Mouse (Mus musculus): ENCODE results near the gene Apod. TPM values are rescaled to one million over a fixed set of nuclear protein-coding genes. Genes with fewer than 3 reads are reported as not detected.
"Not testable (repeated sequence)": the region's sequence is repeated elsewhere in the genome, so short reads cannot be mapped to it uniquely, and the experiment has no call there.

The Apod gene
- polyA plus RNA-seq, 1 experiment from 2014 or later, result 0.64 TPM

- 63% methylated on average over 2 of the region's 2 CpGs for WGBS
- 0 out of 2 replicates have a peak, but pooled peaks cover 5% of the 10 kb centered on the region for H3K4me1 ChIP-seq (ENCODE audit: control insufficient read depth, insufficient read depth, low read length)
- ATAC-seq (replicated peaks; ENCODE audit: extremely low read depth, insufficient read depth, low FRiP score), result no peak
- no peaks in the 10 kb centered on the region for H3K9me3 ChIP-seq (replicated peaks; ENCODE audit: control insufficient read depth, low read length)
- no peaks in the 10 kb centered on the region for H3K36me3 ChIP-seq (ENCODE audit: control insufficient read depth, insufficient read depth)
- no peak overlapping the region for H3K4me2 ChIP-seq (ENCODE audit: low read depth, low read length)
- H3K27me3 ChIP-seq (ENCODE audit: control insufficient read depth, insufficient read depth, low read length), result no peaks in the 10 kb centered on the region
- H3K9ac ChIP-seq (ENCODE audit: low read length), result no peak overlapping the region
- H3K27ac ChIP-seq (ENCODE audit: low read length), result no peak overlapping the region
- no peak overlapping the region for H3K4me3 ChIP-seq (ENCODE audit: low read length)
Measured at GRCm38 (mm10) chr16:31327891-31328290, 13.3 kb upstream of the Apod start.

GRCm38 (mm10) chr16:31327430-31327829 is 12.8 kb upstream of the Apod start:
- no peaks in the 10 kb centered on the region for H3K9me3 ChIP-seq (replicated peaks; ENCODE audit: control insufficient read depth, low read length)
- no peak overlapping the region for H3K9ac ChIP-seq (ENCODE audit: low read length)
- H3K36me3 ChIP-seq (ENCODE audit: control insufficient read depth, insufficient read depth), result no peaks in the 10 kb centered on the region
- no peak for ATAC-seq (replicated peaks; ENCODE audit: extremely low read depth, insufficient read depth, low FRiP score)
- no peak overlapping the region for H3K4me3 ChIP-seq (ENCODE audit: low read length)
- H3K4me2 ChIP-seq (ENCODE audit: low read depth, low read length), result no peak overlapping the region
- WGBS, result 66% methylated on average over 8 of the region's 8 CpGs
- no peaks in the 10 kb centered on the region for H3K27me3 ChIP-seq (ENCODE audit: control insufficient read depth, insufficient read depth, low read length)
- H3K27ac ChIP-seq (ENCODE audit: low read length), result peak overlapping the region; percentile 66
- H3K4me1 ChIP-seq (ENCODE audit: control insufficient read depth, insufficient read depth, low read length), result 0 out of 2 replicates have a peak, but pooled peaks cover 5% of the 10 kb centered on the region

GRCm38 (mm10) chr16:31326679-31327078 is 12.1 kb upstream of the Apod start:
- 52% methylated on average over 8 of the region's 8 CpGs for WGBS

GRCm38 (mm10) chr16:31325966-31326365 is 11.4 kb upstream of the Apod start:
- Histone ChIP-seq H3K9me3 (replicated peaks; ENCODE audit: control insufficient read depth, low read length) (no peaks in the 10 kb centered on the region), H3K4me2 (ENCODE audit: low read depth, low read length) (no peak overlapping the region), H3K4me3 (ENCODE audit: low read length) (no peak overlapping the region), H3K36me3 (ENCODE audit: control insufficient read depth, insufficient read depth) (no peaks in the 10 kb centered on the region), H3K27me3 (ENCODE audit: control insufficient read depth, insufficient read depth, low read length) (no peaks in the 10 kb centered on the region), H3K9ac (ENCODE audit: low read length) (no peak overlapping the region), H3K27ac (ENCODE audit: low read length) (peak overlapping the region; percentile 66; the same call in 1 of the 2 replicates), H3K4me1 (ENCODE audit: control insufficient read depth, insufficient read depth, low read length) (0 out of 2 replicates have a peak, but pooled peaks cover 5% of the 10 kb centered on the region)
- WGBS, result 55% methylated on average over 5 of the region's 5 CpGs
- ATAC-seq (replicated peaks; ENCODE audit: extremely low read depth, insufficient read depth, low FRiP score), result 0 out of 2 replicates have a peak, but pooled peaks have one; percentile 37

More at GRCm38 (mm10) chr16:31326679-31327078, 12.1 kb upstream of the Apod start:
- H3K36me3 ChIP-seq (ENCODE audit: control insufficient read depth, insufficient read depth), result no peaks in the 10 kb centered on the region
- H3K27ac ChIP-seq (ENCODE audit: low read length), result peak overlapping the region; percentile 66
- H3K9ac ChIP-seq (ENCODE audit: low read length), result no peak overlapping the region
- H3K4me2 ChIP-seq (ENCODE audit: low read depth, low read length), result no peak overlapping the region
- peak; percentile 50 for ATAC-seq (replicated peaks; ENCODE audit: extremely low read depth, insufficient read depth, low FRiP score)
- H3K4me1 ChIP-seq (ENCODE audit: control insufficient read depth, insufficient read depth, low read length), result 0 out of 2 replicates have a peak, but pooled peaks cover 5% of the 10 kb centered on the region
- H3K27me3 ChIP-seq (ENCODE audit: control insufficient read depth, insufficient read depth, low read length), result no peaks in the 10 kb centered on the region
- no peak overlapping the region for H3K4me3 ChIP-seq (ENCODE audit: low read length)
- H3K9me3 ChIP-seq (replicated peaks; ENCODE audit: control insufficient read depth, low read length), result no peaks in the 10 kb centered on the region

- H3K27ac ChIP-seq (ENCODE audit: low read length), result no peak overlapping the region
- WGBS, result 90% methylated on average over 14 of the region's 14 CpGs
- H3K4me2 ChIP-seq (ENCODE audit: low read depth, low read length), result no peak overlapping the region
- no peak overlapping the region for H3K9ac ChIP-seq (ENCODE audit: low read length)
- no peaks in the 10 kb centered on the region for H3K27me3 ChIP-seq (ENCODE audit: control insufficient read depth, insufficient read depth, low read length)
- H3K4me1 ChIP-seq (ENCODE audit: control insufficient read depth, insufficient read depth, low read length), result 0 out of 2 replicates have a peak, but pooled peaks cover 5% of the 10 kb centered on the region
- H3K36me3 ChIP-seq (ENCODE audit: control insufficient read depth, insufficient read depth), result no peaks in the 10 kb centered on the region
- no peak overlapping the region for H3K4me3 ChIP-seq (ENCODE audit: low read length)
- ATAC-seq (replicated peaks; ENCODE audit: extremely low read depth, insufficient read depth, low FRiP score), result no peak
- H3K9me3 ChIP-seq (replicated peaks; ENCODE audit: control insufficient read depth, low read length), result no peaks in the 10 kb centered on the region
Measured at GRCm38 (mm10) chr16:31325120-31325519, 10.5 kb upstream of the Apod start.

GRCm38 (mm10) chr16:31321501-31321900 is 6.9 kb upstream of the Apod start:
- no peak overlapping the region for H3K9ac ChIP-seq (ENCODE audit: low read length)
- H3K4me3 ChIP-seq (ENCODE audit: low read length), result no peak overlapping the region
- ATAC-seq (replicated peaks; ENCODE audit: extremely low read depth, insufficient read depth, low FRiP score), result no peak
- no peaks in the 10 kb centered on the region for H3K36me3 ChIP-seq (ENCODE audit: control insufficient read depth, insufficient read depth)
- H3K27ac ChIP-seq (ENCODE audit: low read length), result no peak overlapping the region
- H3K9me3 ChIP-seq (replicated peaks; ENCODE audit: control insufficient read depth, low read length), result no peaks in the 10 kb centered on the region
- H3K4me1 ChIP-seq (ENCODE audit: control insufficient read depth, insufficient read depth, low read length), result no peaks in the 10 kb centered on the region
- WGBS, result 78% methylated on average over 4 of the region's 4 CpGs
- no peak overlapping the region for H3K4me2 ChIP-seq (ENCODE audit: low read depth, low read length)
- no peaks in the 10 kb centered on the region for H3K27me3 ChIP-seq (ENCODE audit: control insufficient read depth, insufficient read depth, low read length)

GRCm38 (mm10) chr16:31320954-31321353 is 6.3 kb upstream of the Apod start:
- no peaks in the 10 kb centered on the region for H3K4me1 ChIP-seq (ENCODE audit: control insufficient read depth, insufficient read depth, low read length)
- no peaks in the 10 kb centered on the region for H3K9me3 ChIP-seq (replicated peaks; ENCODE audit: control insufficient read depth, low read length)
- WGBS, result 81% methylated on average over 7 of the region's 7 CpGs
- H3K4me2 ChIP-seq (ENCODE audit: low read depth, low read length), result no peak overlapping the region
- H3K4me3 ChIP-seq (ENCODE audit: low read length), result no peak overlapping the region
- no peaks in the 10 kb centered on the region for H3K27me3 ChIP-seq (ENCODE audit: control insufficient read depth, insufficient read depth, low read length)
- ATAC-seq (replicated peaks; ENCODE audit: extremely low read depth, insufficient read depth, low FRiP score), result no peak
- H3K36me3 ChIP-seq (ENCODE audit: control insufficient read depth, insufficient read depth), result no peaks in the 10 kb centered on the region
- H3K27ac ChIP-seq (ENCODE audit: low read length), result no peak overlapping the region
- H3K9ac ChIP-seq (ENCODE audit: low read length), result no peak overlapping the region

GRCm38 (mm10) chr16:31319723-31320122 is 5.1 kb upstream of the Apod start:
- not testable (repeated sequence) for H3K9me3 ChIP-seq (replicated peaks; ENCODE audit: control insufficient read depth, low read length); H3K27me3 ChIP-seq (ENCODE audit: control insufficient read depth, insufficient read depth, low read length); H3K9ac ChIP-seq (ENCODE audit: low read length); H3K4me3 ChIP-seq (ENCODE audit: low read length); H3K4me1 ChIP-seq (ENCODE audit: control insufficient read depth, insufficient read depth, low read length); H3K27ac ChIP-seq (ENCODE audit: low read length); ATAC-seq (replicated peaks; ENCODE audit: extremely low read depth, insufficient read depth, low FRiP score); H3K36me3 ChIP-seq (ENCODE audit: control insufficient read depth, insufficient read depth); H3K4me2 ChIP-seq (ENCODE audit: low read depth, low read length)
- 70% methylated on average over 3 of the region's 3 CpGs for WGBS

GRCm38 (mm10) chr16:31319316-31319715 is 4.7 kb upstream of the Apod start:
- no peak for ATAC-seq (replicated peaks; ENCODE audit: extremely low read depth, insufficient read depth, low FRiP score)
- no peak overlapping the region for H3K9ac ChIP-seq (ENCODE audit: low read length)
- H3K4me2 ChIP-seq (ENCODE audit: low read depth, low read length), result no peak overlapping the region
- no peaks in the 10 kb centered on the region for H3K4me1 ChIP-seq (ENCODE audit: control insufficient read depth, insufficient read depth, low read length)
- H3K9me3 ChIP-seq (replicated peaks; ENCODE audit: control insufficient read depth, low read length), result no peaks in the 10 kb centered on the region
- no peak overlapping the region; the same call in 1 of the 2 replicates for H3K27ac ChIP-seq (ENCODE audit: low read length)
- H3K36me3 ChIP-seq (ENCODE audit: control insufficient read depth, insufficient read depth), result no peaks in the 10 kb centered on the region
- no peak overlapping the region for H3K4me3 ChIP-seq (ENCODE audit: low read length)
- 47% methylated on average over 4 of the region's 4 CpGs for WGBS
- no peaks in the 10 kb centered on the region for H3K27me3 ChIP-seq (ENCODE audit: control insufficient read depth, insufficient read depth, low read length)
